Mouse (Mus musculus) effector memory CD4-positive, alpha-beta T cell, adult 7 months (primary cell): ENCODE results near the gene Zfp811. TPM values are rescaled to one million over a fixed set of nuclear protein-coding genes. Genes with fewer than 3 reads are reported as not detected.

Source experiments
- polyA plus RNA-seq: library from polyadenylated mRNA; unstranded; fragments of 100-300 nt; shearing (Covaris generic); gene quantifications from one replicate; pipeline ENCODE4 v1.2.1, GENCODE M21; 2017

Gene Zfp811
- 0.15 TPM for polyA plus RNA-seq

GRCm38 (mm10) chr17:32809544-32810374 lies at the start of gene Zfp811:
Gene Zfp811, minus strand, starts transcription at chr17:32809931.

GRCm38 (mm10) chr17:32829540-32830417 lies 20.0 kb upstream of the Zfp811 start, which contains the start of gene Zfp799:
Gene Zfp799, minus strand, starts transcription at chr17:32830261.

GRCm38 (mm10) chr17:32788094-32788559 lies 21.6 kb downstream of the Zfp811 start, which contains the start of gene Zfp871:
Gene Zfp871, minus strand, starts transcription at chr17:32788287.

Other genes starting within 250 kb of the Zfp811 start
- gene Cyp4f37, start 188.6 kb downstream of the Zfp811 start, polyA plus RNA-seq: not detected
- gene Cyp4f40, start 151.0 kb downstream of the Zfp811 start, polyA plus RNA-seq: 0.23 TPM
- gene Cyp4f15, start 124.3 kb downstream of the Zfp811 start, polyA plus RNA-seq: not detected
- gene Zfp871, start 21.6 kb downstream of the Zfp811 start, polyA plus RNA-seq: 33.0 TPM
- gene Zfp799, start 20.3 kb upstream of the Zfp811 start, polyA plus RNA-seq: 1.5 TPM
- gene Zfp870, start 81.7 kb upstream of the Zfp811 start, polyA plus RNA-seq: not detected
- gene Cyp4f14, start 107.4 kb upstream of the Zfp811 start, polyA plus RNA-seq: not detected
- gene Cyp4f13, start 137.5 kb upstream of the Zfp811 start, polyA plus RNA-seq: 40.3 TPM
- gene Zfp472, start 155.9 kb upstream of the Zfp811 start, polyA plus RNA-seq: 15.9 TPM
- 5.7 TPM for gene Zfp952, start 183.2 kb upstream of the Zfp811 start, polyA plus RNA-seq
- 1.7 TPM for gene Zfp763, start 223.5 kb upstream of the Zfp811 start, polyA plus RNA-seq